Mouse (Mus musculus): ENCODE results near the gene Rnls.

The Rnls gene

DNA sequence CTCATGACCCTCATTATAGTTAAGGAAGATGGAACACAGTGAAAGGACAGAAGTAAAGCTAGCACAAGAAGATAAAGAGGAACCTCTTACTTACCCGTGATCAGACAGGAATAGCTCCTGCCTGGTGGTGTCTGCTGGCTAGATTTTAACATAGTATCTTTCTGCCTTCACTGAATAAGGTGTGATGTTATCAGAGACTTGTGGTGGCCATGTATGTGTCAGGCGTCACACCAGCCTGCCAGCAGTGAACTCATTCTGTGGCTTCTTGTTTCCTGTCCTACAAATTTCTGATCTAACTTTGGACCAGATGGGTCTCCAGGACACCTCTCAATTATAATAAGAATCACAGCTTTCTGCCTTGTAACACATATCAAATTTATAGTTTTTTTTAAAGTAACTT lies 129.7 kb downstream of the Rnls start:
- DNase-seq (ENCODE audit: low spot score): no peak

DNA sequence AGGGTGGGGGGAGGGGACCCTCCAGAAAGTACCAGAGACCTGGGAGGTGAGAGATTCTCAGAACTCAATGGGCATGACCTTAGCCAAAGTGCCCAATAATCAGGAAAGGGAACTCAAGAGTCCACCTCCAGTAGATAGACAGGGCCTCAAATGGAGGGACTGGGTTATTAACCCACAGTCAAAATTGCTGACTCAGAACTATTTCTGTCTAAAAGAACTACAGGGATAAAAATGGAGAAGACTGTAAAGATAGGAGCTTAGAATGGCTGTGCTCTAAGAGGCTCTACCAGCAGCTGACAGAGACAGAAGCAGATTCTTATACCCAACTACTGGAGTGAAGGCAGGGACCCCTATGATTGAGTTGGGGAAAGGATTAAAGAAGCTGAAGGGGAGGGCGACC lies 132.9 kb downstream of the Rnls start:
- DNase-seq (ENCODE audit: low spot score): no peak

DNA sequence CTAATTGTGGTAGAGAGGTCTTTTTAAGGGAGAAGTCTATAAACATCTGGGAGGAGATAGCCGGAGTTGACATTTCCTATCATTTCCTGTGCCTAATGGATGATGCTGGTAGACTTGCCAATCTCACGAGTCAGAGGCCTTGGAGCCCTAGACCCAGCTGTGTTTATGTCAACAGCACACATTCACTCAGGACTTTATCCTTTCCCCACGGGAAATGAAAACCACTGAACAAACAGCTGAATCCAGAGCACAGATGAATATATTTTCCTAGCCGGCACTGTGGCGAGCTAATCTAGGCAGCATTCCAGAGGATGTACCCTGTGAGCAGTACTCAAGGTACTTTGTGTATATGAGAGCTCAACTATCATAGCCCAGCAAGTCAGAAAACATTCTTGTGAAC lies 138.2 kb downstream of the Rnls start:
- peak; percentile 1 for DNase-seq (ENCODE audit: low spot score)

DNA sequence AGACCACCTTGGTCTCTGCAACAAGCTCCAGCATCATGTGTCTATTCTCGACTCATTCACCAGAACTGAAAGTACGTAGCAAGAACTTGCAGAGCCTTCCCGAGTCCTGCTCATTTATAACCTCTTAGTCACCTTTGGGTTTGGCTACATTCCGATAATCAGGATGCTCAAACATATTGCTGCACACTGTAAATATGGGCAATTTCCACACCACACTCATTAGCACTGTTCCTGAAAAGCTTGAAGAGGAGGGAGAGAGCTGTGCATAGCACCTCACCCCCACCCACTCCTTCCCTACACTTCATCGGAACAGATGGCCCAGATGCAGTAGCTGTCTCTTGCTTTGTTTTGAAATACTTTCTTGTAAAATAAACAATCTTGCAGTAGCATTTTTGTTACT lies 139.9 kb downstream of the Rnls start:
- DNase-seq (ENCODE audit: low spot score): no peak

DNA sequence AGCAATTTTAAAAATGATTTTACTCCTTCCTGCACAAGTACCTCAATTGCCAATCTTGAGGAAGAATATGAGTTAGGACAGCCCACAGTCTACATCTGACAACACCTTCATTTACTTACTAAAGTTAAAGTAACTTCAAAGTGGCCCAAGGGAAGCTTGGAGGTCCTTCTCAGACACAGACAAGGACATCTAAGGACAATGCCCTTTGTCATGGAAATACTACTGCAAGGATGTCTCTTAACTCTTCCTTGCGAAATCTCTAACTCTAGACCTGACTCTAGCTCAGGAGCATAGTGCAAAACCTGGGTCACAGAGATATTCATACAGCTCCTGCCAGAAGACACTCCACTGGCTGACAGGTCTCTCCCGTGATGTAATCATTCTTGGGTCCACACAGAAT lies 147.9 kb downstream of the Rnls start:
- DNase-seq (ENCODE audit: low spot score): no peak

DNA sequence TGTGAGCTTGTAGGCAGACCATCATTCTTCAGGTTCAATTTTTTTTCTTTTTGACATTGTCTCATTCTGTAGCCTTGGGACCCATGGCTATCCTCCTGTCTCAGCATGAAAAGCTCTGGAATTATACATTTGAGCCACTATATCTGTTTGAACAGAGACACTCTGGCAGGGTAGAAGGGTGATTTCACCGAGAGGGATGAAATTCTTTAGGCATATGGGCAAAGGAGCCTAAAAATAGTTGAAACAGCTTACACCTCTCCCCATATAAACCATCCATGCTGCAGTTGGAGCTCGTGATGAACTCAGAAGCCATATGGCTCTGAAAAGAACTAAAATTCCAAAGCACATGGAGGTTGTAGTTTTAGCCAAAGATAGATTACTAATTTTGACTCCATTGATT lies 151.7 kb downstream of the Rnls start:
- no peak for DNase-seq (ENCODE audit: low spot score)

DNA sequence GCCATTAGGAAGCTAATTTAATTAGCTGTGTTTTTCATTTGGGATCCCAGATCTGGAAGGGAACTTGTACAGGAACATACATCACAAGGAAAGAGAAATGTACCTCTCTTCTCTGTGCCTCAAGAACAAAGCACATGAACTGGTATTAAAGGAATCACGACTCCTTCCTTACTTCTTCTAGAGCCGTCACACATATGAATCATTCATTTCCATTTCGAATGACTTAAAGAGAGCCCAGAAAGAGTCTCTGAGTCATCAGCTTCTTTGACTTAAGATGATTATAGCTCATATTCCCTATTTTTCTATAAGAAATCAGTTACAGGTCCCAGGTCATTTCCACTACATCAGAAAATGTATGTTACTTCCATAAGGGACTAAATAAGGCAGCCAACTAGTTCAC lies 159.2 kb downstream of the Rnls start:
- DNase-seq (ENCODE audit: low spot score): no peak

DNA sequence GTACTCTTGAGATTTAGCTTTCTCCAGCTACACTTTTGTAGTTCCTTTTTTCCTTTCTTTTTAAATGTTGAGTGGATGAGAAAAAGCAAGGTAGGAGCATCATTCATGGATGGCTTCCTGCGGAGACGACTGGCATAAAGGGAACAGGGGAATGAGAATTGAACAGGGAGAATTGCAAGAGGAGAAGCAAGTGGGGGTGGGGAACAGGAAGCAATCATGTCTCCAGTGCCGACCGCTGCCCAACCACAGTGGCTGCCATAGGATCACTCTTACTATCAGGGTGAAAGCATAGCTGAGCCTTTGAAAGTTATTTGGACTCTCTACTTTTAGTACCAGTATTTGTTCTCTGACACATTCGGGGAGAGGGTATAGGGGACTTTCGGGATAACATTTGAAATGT lies 160.8 kb downstream of the Rnls start:
- no peak for DNase-seq (ENCODE audit: low spot score)

DNA sequence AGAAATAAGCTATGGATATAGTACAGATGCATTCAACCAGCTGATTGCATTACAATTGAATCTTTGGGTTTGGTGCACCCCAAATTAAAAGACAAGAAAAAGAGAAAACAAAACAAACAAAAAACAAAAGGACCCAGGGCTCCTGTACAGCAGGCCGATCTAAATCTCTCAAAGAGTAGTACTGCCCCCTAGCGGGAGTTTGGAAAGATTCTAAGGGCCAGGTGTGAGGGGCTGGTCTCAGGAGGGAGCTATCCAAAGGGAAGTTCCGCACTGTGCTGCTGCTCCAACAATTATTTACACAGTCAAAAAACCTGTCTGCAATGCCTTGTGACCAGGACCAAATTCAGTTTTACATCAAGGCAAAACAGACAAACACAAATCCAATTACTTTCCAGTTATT lies 165.1 kb downstream of the Rnls start:
- peak; percentile 69 for DNase-seq (ENCODE audit: low spot score)

DNA sequence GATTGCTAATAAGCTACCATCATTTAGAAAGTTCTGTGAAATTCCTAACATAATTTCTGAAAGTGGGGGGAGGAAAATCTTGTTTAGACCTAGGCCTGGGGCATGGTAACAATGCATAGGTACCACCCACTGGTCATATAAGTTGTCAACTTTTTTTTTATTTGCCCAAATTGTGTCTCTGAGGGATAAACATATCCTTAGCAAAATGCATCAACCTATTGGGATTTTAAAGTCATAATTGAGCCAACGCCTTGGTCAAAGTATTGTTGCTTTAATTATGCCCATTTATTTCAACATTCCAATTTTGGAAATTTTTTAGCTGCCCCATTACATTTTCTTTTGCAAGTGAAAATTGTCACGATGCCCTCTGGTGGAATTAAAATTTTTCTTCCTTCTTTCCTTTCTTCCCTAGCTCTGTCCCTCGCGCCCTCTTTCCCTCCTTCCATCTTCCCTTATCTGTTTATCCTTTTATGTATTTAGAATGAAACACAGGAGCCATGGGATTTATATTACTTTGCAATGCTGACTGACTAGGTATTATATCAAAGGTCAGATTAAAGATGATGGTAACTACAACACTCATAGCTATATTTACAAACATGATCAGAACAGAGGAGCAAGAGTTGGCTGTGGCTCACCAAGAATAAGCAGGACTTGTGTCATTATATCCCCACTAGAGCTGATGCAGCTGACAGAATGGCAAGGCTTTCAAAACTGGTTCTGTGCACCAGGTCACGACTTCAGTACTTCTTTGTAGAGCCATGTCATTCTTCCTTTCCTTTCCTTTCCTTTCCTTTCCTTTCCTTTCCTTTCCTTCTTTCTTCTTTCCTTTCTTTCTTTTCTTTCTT lies 166.0 kb downstream of the Rnls start:
- no peak for DNase-seq (ENCODE audit: low spot score)

DNA sequence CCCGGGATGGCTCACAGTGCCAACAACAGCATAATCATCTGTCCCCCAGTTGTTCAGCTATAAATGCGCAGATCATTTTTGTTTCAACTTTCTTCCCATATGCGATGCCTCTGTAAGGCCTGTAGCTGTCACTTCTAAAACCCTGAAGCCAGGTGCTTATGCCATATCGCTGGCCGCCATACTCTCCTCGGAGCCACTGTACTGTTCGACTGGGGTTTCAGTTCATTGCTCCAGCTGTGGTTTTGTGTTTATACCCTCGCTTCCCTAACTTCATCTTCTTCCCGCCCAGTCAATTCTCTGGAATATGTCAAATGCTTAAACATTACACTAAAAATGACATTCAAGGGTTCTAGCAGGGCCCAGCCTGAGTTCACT lies 167.1 kb downstream of the Rnls start:
- no peak for DNase-seq (ENCODE audit: low spot score)

DNA sequence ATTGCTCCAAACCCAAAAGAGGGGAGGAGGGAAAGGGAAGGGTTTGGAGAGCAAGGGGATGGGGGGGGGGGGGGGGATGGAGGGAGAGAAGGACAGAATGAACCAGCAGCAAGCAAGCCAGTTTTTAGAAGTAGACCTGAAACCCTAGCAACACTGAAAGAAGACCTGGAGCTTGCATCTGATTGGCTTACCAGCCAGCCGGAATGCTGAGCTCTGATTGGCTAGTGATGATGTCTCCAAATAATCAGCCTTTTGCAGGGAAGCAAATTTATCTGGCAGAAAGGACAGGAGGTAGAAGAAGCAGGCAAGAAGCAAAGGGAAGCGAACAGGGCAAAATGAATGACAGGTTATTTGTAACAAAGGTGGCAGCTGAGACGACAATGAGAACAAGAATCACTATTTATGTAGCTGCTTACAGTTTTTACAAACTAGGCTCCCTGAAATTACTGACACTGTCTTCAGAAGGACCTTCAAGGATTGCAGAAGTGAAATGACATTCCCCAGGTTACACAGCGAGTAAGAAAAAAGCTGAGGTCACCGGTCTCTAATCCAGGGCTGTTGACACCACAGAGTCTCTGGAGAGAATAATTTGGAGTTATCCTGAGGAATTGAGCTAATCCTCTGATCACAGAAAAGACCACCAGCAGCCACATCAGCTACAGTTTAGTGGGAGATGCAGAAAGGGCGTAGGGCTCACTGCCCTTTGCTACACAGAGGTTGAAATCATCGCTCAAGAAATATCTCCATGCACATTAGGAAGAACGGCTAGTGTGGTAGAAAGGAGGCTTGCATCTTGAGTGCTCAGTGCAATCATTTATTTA lies 167.7 kb downstream of the Rnls start:
- DNase-seq (ENCODE audit: low spot score): no peak

DNA sequence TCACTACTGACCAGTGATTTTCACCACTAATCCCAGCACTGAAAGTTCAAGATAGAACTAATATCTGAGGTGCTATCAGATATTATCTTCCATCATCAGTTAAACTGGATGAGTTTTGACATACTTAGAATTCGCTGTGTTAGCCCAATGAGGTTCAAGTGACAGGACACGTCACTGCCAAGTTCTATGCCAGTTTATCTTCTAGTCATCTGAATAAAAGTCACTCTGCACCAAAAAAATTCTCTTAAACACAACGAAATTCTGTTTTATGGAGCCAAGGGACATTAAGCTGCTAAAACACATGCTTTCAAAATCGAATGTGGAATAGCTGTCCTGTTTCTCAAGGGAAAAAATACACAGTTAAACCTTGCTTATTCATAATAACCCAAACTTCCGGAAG lies 168.3 kb downstream of the Rnls start:
- DNase-seq (ENCODE audit: low spot score): no peak

DNA sequence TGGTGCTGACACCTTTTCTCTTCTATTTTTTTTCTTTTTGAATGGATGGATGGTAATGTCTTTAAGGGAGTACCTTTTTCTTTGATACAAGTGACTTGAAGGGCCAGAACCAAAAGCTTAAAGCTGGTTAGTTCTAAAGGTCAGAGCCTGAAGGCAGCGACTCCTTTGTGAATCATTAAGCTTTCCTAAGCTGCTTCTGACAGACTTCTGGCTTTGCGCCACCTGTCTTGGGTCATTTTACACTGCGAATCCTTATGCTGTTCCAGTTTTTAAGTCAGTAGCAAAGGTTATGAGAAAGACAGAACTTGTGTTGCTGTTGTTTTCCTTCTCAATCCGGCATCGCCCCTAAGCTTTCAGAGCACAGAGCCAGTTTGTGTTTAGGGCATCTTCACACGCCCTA lies 168.8 kb downstream of the Rnls start:
- peak; percentile 51 for DNase-seq (ENCODE audit: low spot score)

DNA sequence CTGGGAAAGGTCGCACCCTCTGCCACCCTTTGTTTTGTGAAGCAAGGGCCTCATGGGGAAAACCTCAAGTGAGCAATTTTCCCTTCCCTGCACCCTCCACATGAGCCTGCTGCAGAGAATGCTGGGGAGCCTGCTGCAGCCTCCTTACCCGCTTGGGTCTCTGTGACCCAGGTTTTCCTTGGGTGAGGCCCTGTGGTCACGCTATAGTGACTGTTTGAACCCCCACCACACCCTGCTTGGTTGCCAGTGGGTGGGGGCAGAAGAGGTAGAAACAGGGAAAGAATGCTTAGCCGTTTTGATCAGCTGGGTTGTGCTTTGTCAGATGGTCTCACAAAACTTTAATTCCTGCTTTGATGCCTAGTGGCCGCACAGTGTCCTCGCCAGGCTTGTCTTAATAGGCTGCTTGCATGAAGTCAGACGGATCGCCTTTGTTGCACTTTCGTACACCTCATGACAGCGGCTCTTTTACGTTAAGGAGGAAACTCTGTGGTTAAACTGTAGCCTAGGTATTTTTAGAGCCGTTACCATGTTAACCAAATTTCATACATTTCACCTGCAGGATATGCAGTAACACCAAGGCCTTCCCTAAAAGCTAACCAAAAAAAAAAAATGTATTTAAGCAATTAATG lies 169.4 kb downstream of the Rnls start:
- peak; percentile 33 for DNase-seq (ENCODE audit: low spot score)

DNA sequence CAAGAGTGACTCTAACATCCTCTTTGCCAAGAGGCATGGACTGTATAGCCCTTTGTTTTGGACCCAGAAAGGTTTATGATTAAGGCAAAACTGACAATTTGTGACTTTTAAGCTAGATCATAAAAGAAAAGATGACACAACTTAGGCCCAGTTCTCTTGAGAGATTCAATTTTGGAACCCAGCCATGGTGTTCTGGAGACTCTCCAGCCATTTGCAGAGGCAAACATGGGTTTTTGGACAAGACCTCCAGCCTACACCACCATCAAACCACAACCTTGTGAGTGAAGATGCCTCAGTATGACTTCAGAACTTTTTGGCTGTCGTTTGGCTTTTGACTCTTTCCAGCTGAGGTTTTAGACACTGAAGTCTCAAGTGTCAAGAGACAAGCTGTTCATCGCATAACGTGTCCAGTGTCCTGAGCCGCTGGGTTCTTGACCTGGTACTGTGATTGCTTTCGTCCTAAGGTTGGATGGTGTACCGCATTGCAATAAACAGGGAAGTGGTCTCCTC lies 174.2 kb downstream of the Rnls start:
- no peak for DNase-seq (ENCODE audit: low spot score)

DNA sequence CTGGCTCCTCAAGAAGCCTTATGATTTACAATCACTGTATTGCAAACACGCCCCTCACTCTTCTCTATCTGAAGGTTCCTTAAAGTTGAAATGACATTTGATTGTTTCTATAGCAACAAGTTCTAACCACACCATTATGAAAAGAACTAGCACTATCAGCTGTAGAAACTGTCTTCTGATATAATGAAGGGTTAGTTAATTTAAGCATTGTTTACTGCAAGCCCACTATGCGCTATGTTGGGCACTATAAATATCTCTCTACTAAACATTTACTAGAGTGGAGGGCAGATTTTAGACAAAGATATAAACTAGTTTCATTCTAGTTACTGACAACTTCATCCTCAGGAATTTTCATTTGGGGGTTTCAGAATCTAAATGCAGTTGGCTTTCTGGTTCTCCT lies 182.4 kb downstream of the Rnls start:
- no peak for DNase-seq (ENCODE audit: low spot score)

DNA sequence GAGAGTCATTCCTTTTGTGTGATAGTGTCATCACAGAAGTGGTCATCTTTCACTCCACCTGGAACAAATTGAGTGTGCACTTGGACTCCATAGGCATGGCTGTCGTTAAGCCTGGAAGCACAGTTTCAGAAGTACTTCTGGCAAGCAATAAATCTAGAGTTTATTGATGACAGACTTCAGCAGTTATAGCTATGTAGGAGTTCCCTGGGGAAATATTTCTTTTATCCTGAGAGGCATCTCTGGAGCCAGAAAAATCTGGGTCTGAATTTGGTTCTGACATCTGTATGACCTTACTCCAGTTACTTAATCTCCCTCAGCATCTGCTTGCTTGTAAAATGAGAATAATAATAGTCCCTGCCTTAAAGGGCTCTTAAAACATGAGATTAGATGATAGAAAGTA lies 184.1 kb downstream of the Rnls start:
- DNase-seq (ENCODE audit: low spot score): no peak

DNA sequence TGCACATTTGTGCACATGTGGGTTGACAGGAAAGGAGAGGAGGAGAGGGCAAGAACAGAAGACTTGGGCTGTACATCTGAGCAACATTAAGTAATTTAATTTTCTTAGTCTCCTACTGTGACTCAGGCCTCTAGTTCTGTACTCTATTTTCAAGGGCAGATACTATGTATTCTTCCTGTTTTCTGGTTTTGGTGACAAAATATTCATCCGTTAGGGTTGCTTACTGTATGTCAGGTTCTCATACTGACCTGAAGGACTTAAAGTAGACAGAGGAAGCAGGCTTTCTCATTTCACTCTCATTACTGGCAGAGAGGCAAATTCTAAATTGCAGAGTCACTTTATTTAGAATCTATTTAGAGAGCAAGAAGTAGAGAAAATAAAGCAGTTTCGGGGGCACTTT lies 186.7 kb downstream of the Rnls start:
- no peak for DNase-seq (ENCODE audit: low spot score)

DNA sequence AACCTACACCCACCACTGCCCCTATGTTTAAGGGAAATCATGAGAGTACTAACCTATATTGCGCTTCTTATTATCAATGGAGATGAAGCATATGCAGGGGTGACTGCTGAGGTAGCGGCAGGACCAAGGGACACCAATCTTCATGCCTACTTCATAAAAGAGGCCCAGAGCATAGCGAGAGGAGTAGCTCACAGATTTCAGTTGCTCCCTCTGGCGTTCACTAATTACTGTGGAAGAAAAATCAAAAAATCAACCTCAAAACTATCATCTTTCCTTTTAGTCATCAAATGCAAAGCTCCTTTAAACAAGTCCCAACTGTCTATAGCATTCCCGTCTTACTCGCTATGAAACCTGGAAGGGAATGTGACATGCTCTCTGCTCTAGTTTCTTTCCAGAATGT lies 189.7 kb downstream of the Rnls start:
- DNase-seq (ENCODE audit: low spot score): no peak

DNA sequence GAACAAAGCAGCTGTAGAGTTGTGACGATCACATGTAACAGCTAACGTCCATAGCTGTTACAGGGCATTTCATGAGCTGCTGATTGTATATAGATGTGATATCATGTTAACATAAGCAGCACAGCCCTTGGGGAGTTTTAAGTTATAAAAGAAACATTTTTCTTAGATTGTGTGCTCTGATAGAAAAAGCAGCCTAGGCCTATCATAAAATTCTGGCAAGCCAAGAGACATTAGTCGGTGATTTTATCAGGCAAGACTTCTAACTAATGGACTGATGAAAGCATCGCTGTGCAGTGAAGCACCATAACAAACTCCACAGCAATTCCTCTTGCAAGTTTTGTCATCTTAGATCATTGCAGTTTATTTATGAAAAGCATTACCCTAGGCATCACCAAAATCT lies 190.9 kb downstream of the Rnls start:
- DNase-seq (ENCODE audit: low spot score): no peak

DNA sequence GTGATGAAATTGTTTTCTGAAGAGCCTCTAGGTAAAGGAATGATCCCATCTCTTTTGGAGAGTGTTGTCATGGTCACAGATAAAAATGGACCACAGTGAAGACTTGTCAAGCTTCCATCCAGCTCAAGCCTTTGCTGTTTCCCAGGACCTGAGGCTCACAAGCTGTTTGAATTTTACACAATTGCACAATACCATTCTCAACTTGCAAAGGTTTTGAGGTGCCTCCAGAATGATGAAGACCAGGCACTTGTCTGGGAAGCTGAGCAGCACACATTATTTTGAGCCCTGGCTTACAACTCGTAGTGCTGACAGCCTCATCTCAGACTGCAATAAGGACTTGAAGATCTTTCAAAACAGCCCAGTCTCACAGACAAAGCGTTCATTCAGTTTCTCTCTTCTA lies 200.0 kb downstream of the Rnls start:
- DNase-seq (ENCODE audit: low spot score): no peak

DNA sequence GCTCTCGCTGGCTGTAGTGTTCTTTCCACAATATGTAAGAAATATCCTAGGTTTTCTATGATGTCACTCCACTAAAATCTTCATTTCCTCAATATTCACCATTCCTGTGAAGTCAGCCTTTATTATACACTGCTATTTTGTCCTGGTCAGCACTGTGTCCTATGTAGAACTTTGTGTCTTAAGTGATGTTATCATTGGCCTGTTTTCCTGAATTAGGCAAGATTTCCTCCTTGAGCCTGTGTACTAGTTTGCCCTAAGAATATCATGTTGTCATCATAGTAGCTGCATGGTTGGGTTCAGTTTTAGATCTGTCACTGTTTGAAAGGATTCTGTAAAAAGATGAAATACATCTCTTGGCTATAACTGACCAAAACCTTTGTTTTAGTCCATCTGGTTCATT lies 203.3 kb downstream of the Rnls start:
- no peak for DNase-seq (ENCODE audit: low spot score)
